Mouse (Mus musculus): ENCODE measurements around the gene Btg3.

DNA sequence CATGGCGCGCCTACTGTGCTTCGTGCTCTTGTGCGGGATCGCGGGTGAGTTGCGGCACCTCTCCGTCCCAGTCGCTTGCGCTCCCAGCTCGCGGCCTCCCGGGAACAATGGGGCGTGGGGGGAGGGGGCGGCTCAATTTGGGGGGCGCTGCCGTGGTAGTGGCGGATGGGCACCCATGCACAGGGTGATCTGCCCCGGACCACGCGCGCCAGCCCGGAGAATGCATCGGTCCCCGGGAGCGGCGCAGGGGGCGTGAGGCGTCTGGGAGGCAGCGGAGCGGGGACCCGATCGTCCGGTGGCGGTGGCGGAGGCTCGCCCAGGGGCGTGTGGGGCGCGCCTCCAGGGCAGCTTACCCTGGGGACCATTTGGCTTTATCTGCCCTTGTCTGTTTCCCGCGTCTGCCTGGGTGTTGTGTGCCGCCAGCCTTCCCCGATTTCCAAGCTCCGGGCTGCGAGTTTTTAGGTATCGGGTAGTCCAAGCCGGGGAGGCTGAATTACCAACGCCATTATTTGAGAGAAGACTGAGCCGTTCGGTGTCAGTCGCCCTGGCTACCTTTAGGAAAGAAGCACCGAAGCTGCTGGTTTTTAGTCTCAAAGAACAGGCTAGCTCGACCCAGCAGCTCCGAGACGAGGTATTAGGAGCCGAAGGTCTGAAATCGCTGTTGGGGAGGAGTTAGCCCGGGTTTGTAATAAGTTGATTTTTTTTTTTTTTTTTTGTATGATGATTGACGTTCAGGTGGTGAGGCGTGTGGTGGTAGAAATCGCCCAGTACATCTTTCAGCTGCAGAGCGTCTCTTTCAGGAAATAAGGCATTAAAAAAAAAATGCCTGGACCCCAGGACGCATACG is 74.9 kb downstream of the Btg3 start:
- TF ChIP-seq POLR2A (IDR thresholded peaks at IDR 0.05; ENCODE audit: insufficient read length, low read depth) (no peak), E2F4 (IDR thresholded peaks at IDR 0.05; ENCODE audit: insufficient read depth) (no peak), TCF12 (IDR thresholded peaks at IDR 0.05; ENCODE audit: insufficient read depth, poor library complexity, severe bottlenecking) (no peak), USF1 (IDR thresholded peaks at IDR 0.05; ENCODE audit: low read depth) (no peak), TCF3 (IDR thresholded peaks at IDR 0.05; ENCODE audit: insufficient read length, low read depth) (no peak)
